Mouse (Mus musculus): Measurements from ENCODE around the gene Enthd1. TPM values are rescaled to one million over a fixed set of nuclear protein-coding genes. Genes with fewer than 3 reads are reported as not detected.
"Not testable (repeated sequence)": the region's sequence is repeated elsewhere in the genome, so short reads cannot be mapped to it uniquely, and the experiment has no call there.

The Enthd1 gene
- polyA plus RNA-seq, 1 experiment from 2014 or later, result not detected

DNA sequence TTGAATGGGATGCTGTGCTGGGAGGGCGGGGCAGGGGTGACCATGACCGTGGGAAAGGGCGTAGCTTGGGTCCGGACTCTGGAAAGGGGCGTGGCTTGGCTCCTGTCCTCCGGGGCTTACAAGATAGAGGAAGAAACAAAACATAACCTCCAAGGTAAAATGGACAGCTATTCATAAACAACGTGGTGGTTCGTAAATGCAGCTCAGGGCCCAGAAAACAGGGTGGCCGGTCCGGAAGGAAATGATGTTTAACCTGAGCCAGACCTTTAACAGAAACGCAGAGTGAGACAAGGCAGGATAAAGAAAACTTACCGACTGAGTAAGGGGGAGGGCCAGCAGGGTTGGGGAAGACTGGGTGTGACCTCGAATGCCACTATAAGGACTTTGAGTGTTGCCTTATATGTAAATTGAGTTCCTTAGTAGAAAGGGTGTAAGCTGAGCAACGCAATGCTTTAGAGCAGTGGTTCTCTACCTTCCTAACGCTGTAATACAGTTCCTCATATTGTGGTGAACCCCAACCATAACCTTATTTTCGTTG, 34.3 kb upstream of the Enthd1 start:
- Histone ChIP-seq H3K36me3 (ENCODE audit: control insufficient read depth, insufficient read depth, low read length) (no peaks in the 10 kb centered on the region), H3K9ac (ENCODE audit: low read depth, low read length) (no peak overlapping the region), H3K4me2 (ENCODE audit: low read length) (no peak overlapping the region), H3K27me3 (ENCODE audit: control insufficient read depth, insufficient read depth, low read depth, low read length) (no peaks in the 10 kb centered on the region), H3K27ac (ENCODE audit: low read length) (no peak overlapping the region), H3K9me3 (replicated peaks; ENCODE audit: control insufficient read depth, low read length, poor library complexity, severe bottlenecking) (no peaks in the 10 kb centered on the region), H3K4me3 (ENCODE audit: low read depth, low read length) (no peak overlapping the region), H3K4me1 (ENCODE audit: control insufficient read depth, insufficient read depth, low read length) (peaks cover 16% of the 10 kb centered on the region)
- 54% methylated on average over 16 of the region's 16 CpGs for WGBS
- no peak for ATAC-seq

DNA sequence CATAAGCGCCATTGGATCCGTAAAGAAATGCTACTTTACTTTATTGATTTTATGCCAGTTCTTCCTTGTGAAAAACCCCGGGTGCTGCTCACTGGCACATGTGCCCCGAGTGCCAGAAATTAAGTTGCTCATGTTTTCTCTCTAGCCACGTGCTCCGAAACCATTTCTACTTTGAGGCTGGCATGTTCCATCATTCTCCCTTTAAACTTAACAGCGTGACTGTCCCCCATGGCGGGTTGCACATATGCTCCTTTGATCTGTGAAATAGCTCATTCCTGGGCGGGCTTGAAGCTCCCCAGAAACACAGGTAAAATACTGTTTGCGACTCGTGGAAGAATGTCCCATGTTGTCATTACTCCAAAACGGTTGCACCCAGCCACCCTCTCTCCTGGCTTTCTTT, 33.8 kb upstream of the Enthd1 start:
- Histone ChIP-seq H3K9ac (ENCODE audit: low read depth, low read length) (no peak overlapping the region), H3K36me3 (ENCODE audit: control insufficient read depth, insufficient read depth, low read length) (no peaks in the 10 kb centered on the region), H3K4me2 (ENCODE audit: low read length) (no peak overlapping the region), H3K9me3 (replicated peaks; ENCODE audit: control insufficient read depth, low read length, poor library complexity, severe bottlenecking) (no peaks in the 10 kb centered on the region), H3K4me3 (ENCODE audit: low read depth, low read length) (no peak overlapping the region), H3K27ac (ENCODE audit: low read length) (no peak overlapping the region), H3K27me3 (ENCODE audit: control insufficient read depth, insufficient read depth, low read depth, low read length) (no peaks in the 10 kb centered on the region), H3K4me1 (ENCODE audit: control insufficient read depth, insufficient read depth, low read length) (peaks cover 16% of the 10 kb centered on the region)
- no peak for ATAC-seq
- 70% methylated on average over 12 of the region's 12 CpGs for WGBS

DNA sequence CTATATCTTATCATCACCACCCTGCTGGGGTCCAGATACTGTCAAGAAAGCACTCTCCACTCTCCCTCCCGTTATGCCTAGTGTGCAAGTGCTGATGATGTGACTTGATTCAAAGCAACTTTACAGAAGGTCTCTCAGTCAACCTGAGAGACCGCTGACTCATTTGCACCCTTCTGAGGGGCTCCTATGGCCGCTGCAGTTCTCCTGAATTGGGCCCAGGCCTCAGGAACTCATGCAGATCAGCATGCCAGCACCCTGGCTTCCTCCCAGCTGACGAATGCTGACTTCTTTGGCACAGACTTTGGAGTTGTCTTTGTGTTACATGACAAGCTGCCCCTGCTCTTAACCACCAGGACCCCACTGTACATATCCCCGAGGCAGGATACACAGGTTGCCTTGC, 28.9 kb upstream of the Enthd1 start:
- H3K27me3 ChIP-seq (ENCODE audit: control insufficient read depth, insufficient read depth, low read depth, low read length), result no peaks in the 10 kb centered on the region
- no peak for ATAC-seq
- 73% methylated on average over 5 of the region's 5 CpGs for WGBS
- no peak overlapping the region for H3K27ac ChIP-seq (ENCODE audit: low read length)
- no peaks in the 10 kb centered on the region; the same call in 1 of the 2 replicates for H3K4me1 ChIP-seq (ENCODE audit: control insufficient read depth, insufficient read depth, low read length)
- H3K9me3 ChIP-seq (replicated peaks; ENCODE audit: control insufficient read depth, low read length, poor library complexity, severe bottlenecking), result no peaks in the 10 kb centered on the region
- H3K9ac ChIP-seq (ENCODE audit: low read depth, low read length), result no peak overlapping the region
- no peak overlapping the region for H3K4me2 ChIP-seq (ENCODE audit: low read length)
- H3K36me3 ChIP-seq (ENCODE audit: control insufficient read depth, insufficient read depth, low read length), result no peaks in the 10 kb centered on the region
- H3K4me3 ChIP-seq (ENCODE audit: low read depth, low read length), result no peak overlapping the region

DNA sequence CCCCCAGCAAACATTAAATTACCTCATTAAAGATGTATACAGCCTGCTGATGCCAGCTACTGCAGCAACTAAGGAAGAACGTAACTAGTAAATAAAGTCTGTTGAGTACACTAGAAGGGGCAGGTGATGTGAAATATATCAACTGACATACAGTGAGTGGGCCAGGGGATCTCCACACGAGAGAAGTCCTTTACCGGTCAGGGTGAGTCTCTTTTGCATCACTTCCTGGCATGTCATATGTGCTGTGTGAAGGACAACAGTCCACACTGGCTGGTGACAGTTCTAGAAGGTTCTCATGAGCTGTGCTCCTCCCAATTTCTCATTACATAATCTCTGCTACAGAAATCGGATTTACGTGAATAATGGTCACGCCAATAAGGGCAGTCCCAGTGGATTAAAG, 27.8 kb upstream of the Enthd1 start:
- ATAC-seq, result no peak
- 81% methylated on average over 6 of the region's 6 CpGs for WGBS

DNA sequence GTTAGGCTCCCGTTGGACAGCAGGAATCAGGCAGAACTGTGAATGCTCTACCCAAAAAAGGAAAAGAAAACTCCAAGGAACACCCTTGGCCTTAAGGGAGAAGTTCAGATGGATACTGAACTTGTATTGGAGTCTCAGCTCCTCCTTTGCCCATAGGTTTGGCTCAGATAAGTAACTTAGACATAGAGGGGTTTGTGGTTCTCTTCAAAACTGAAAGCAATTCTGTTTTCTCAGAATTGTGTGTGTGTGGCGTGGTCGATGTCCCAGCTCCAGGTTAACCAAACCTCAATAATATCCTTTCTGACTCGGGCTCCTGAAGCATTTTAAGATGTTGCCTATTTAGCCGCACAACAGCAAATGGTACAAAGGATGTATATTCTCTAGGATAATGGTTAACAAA, 25.7 kb upstream of the Enthd1 start:
- no peak for ATAC-seq
- Histone ChIP-seq H3K4me1 (ENCODE audit: control insufficient read depth, insufficient read depth, low read length) (peaks cover 5% of the 10 kb centered on the region), H3K27ac (ENCODE audit: low read length) (no peak overlapping the region), H3K9me3 (replicated peaks; ENCODE audit: control insufficient read depth, low read length, poor library complexity, severe bottlenecking) (no peaks in the 10 kb centered on the region), H3K4me2 (ENCODE audit: low read length) (no peak overlapping the region), H3K9ac (ENCODE audit: low read depth, low read length) (no peak overlapping the region), H3K4me3 (ENCODE audit: low read depth, low read length) (no peak overlapping the region), H3K36me3 (ENCODE audit: control insufficient read depth, insufficient read depth, low read length) (no peaks in the 10 kb centered on the region), H3K27me3 (ENCODE audit: control insufficient read depth, insufficient read depth, low read depth, low read length) (no peaks in the 10 kb centered on the region)
- 91% methylated on average over 5 of the region's 5 CpGs for WGBS

More for the DNA sequence above, 27.8 kb upstream of the Enthd1 start:
- no peaks in the 10 kb centered on the region for H3K27me3 ChIP-seq (ENCODE audit: control insufficient read depth, insufficient read depth, low read depth, low read length)
- no peak overlapping the region for H3K4me2 ChIP-seq (ENCODE audit: low read length)
- no peaks in the 10 kb centered on the region for H3K9me3 ChIP-seq (replicated peaks; ENCODE audit: control insufficient read depth, low read length, poor library complexity, severe bottlenecking)
- no peak overlapping the region for H3K9ac ChIP-seq (ENCODE audit: low read depth, low read length)
- H3K4me1 ChIP-seq (ENCODE audit: control insufficient read depth, insufficient read depth, low read length), result no peaks in the 10 kb centered on the region
- no peaks in the 10 kb centered on the region for H3K36me3 ChIP-seq (ENCODE audit: control insufficient read depth, insufficient read depth, low read length)
- H3K4me3 ChIP-seq (ENCODE audit: low read depth, low read length), result no peak overlapping the region
- H3K27ac ChIP-seq (ENCODE audit: low read length), result no peak overlapping the region

DNA sequence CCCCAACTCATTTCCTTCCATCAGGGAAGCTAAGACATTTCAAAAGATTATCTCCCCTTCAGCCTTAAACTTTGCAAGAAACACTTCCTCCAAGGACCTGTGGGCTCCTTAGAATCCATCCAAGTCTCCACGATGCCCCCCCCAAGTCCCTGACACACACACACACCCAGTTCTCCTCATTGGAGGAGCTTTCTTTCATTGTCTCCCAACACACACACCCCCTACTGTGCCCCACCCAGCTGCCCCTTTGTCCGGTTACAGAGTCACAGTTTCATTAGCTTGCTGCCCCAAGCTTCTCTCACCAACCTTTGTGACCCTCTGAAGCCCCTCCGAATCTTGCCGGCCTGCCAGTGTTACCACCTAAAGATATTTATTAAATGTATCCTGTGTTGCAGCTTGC, 21.3 kb upstream of the Enthd1 start:
- Histone ChIP-seq H3K4me3 (ENCODE audit: low read depth, low read length) (no peak overlapping the region), H3K27ac (ENCODE audit: low read length) (no peak overlapping the region), H3K36me3 (ENCODE audit: control insufficient read depth, insufficient read depth, low read length) (no peaks in the 10 kb centered on the region), H3K4me2 (ENCODE audit: low read length) (no peak overlapping the region), H3K9me3 (replicated peaks; ENCODE audit: control insufficient read depth, low read length, poor library complexity, severe bottlenecking) (no peaks in the 10 kb centered on the region), H3K4me1 (ENCODE audit: control insufficient read depth, insufficient read depth, low read length) (peaks cover 8% of the 10 kb centered on the region), H3K27me3 (ENCODE audit: control insufficient read depth, insufficient read depth, low read depth, low read length) (no peaks in the 10 kb centered on the region), H3K9ac (ENCODE audit: low read depth, low read length) (no peak overlapping the region)
- WGBS, result 15% methylated on average over 4 of the region's 4 CpGs
- ATAC-seq, result no peak

DNA sequence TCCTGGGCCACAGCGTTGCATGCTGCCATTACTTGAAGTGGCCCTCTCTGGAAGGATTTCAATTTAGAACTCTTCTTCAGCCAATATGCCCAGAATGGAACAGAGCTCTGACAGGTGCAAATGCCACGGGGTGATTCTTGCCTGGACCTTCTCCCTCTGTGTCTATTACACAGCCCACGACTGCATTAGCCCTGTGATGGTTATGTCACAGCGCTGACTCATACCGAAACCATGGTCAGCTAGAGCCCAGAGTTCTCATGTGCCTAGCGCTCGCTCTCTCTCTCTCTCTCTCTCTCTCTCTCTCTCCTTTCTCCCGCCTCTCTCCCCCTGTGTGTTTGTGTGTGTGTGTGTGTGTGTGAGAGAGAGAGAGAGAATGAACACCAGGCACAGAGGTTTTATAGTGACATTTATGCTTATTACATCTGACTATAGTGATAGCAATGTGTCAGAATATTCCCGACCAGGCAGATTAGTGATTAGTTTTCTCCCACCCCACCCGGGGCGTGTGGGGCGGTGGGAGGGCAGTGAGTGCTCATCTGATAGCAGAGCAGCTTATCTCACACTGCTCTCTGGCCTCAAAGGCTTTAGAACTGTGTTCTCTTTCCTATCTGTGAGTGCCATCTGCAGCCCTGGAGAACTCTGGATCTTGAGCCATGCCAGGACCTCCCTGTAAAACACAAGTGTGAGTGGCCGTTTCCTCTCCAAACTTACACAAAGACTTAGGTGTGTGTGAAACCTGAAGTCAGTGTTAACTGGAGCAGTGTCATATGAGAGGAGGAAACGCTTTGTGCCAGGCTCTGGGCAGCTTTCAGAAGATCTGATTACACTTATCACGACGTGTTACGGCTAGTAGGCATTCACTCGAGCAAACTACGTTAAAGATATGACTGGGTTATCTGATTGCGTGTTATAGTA, 17.9 kb upstream of the Enthd1 start:
- H3K4me3 ChIP-seq (ENCODE audit: low read depth, low read length), result no peak overlapping the region
- 72% methylated on average over 20 of the region's 20 CpGs for WGBS
- no peak overlapping the region for H3K9ac ChIP-seq (ENCODE audit: low read depth, low read length)
- H3K4me2 ChIP-seq (ENCODE audit: low read length), result no peak overlapping the region
- no peaks in the 10 kb centered on the region for H3K9me3 ChIP-seq (replicated peaks; ENCODE audit: control insufficient read depth, low read length, poor library complexity, severe bottlenecking)
- H3K27ac ChIP-seq (ENCODE audit: low read length), result no peak overlapping the region
- ATAC-seq, result no peak
- peaks cover 10% of the 10 kb centered on the region for H3K4me1 ChIP-seq (ENCODE audit: control insufficient read depth, insufficient read depth, low read length)
- no peaks in the 10 kb centered on the region for H3K27me3 ChIP-seq (ENCODE audit: control insufficient read depth, insufficient read depth, low read depth, low read length)
- H3K36me3 ChIP-seq (ENCODE audit: control insufficient read depth, insufficient read depth, low read length), result no peaks in the 10 kb centered on the region

DNA sequence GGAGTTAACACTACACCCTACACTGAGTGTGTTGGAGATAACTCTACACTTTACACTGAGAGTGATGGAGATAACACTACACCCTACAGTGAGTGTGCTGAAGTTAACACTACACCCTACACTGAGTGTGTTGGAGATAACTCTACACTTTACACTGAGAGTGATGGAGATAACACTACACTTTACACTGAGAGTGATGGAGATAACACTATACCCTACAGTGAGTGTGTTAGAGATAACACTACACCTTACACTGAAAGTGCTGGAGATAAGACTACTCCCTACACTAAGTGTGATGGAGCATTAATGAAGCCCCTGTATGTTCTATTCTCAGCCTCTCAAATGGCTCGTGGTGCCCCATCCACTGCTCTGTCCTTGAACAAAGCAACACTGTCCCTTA, 15.6 kb upstream of the Enthd1 start:
- not testable (repeated sequence) for H3K36me3 ChIP-seq (ENCODE audit: control insufficient read depth, insufficient read depth, low read length); H3K9ac ChIP-seq (ENCODE audit: low read depth, low read length); H3K9me3 ChIP-seq (replicated peaks; ENCODE audit: control insufficient read depth, low read length, poor library complexity, severe bottlenecking); H3K4me2 ChIP-seq (ENCODE audit: low read length); H3K4me3 ChIP-seq (ENCODE audit: low read depth, low read length); ATAC-seq; H3K27me3 ChIP-seq (ENCODE audit: control insufficient read depth, insufficient read depth, low read depth, low read length); H3K27ac ChIP-seq (ENCODE audit: low read length)
- H3K4me1 ChIP-seq (ENCODE audit: control insufficient read depth, insufficient read depth, low read length), result peaks cover 20% of the 10 kb centered on the region
- 62% methylated on average over 1 of the region's 1 CpGs for WGBS

DNA sequence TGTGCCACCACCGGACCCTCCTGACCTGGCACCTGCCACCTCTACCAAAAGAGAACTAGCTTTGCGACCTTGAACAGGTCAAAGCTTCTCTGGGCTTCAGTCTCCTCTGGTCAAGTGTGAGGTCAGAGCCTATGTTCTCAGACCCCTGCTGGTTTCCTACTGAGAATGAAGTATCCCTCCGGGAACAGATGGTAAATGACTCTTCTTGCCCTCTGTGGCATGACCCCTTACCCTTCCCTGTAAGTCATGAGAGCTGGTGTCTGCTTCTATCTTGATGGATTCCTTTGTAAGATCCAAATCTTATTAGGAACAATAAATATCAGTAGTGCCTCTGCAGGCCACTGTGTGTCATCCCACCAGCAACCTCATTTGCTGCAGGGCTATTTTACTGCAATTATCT, 14.2 kb upstream of the Enthd1 start:
- Histone ChIP-seq H3K9ac (ENCODE audit: low read depth, low read length) (no peak overlapping the region), H3K9me3 (replicated peaks; ENCODE audit: control insufficient read depth, low read length, poor library complexity, severe bottlenecking) (no peaks in the 10 kb centered on the region), H3K27me3 (ENCODE audit: control insufficient read depth, insufficient read depth, low read depth, low read length) (no peaks in the 10 kb centered on the region), H3K4me2 (ENCODE audit: low read length) (no peak overlapping the region), H3K4me1 (ENCODE audit: control insufficient read depth, insufficient read depth, low read length) (peaks cover 20% of the 10 kb centered on the region), H3K27ac (ENCODE audit: low read length) (no peak overlapping the region), H3K4me3 (ENCODE audit: low read depth, low read length) (no peak overlapping the region), H3K36me3 (ENCODE audit: control insufficient read depth, insufficient read depth, low read length) (no peaks in the 10 kb centered on the region)
- 61% methylated on average over 3 of the region's 3 CpGs for WGBS
- ATAC-seq, result no peak
